Mouse (Mus musculus) intestine, postnatal 0 days (tissue): ENCODE measurements around the gene Zfp639. TPM values are rescaled to one million over a fixed set of nuclear protein-coding genes. Genes with fewer than 3 reads are reported as not detected.
A peak's percentile ranks its signal among the peaks of the same experiment; 100 is the strongest.

ENCODE experiments used
- ATAC-seq: fragments of 200-750 bp; cut with Nextera tagmentation; 2 replicates; pipeline ENCODE4 v1.8.0; 2017; ENCODE audit warnings: mild to moderate bottlenecking, moderate TSS enrichment, moderate library complexity
- H3K27ac ChIP-seq: fragments of 300-500 bp; sonication (generic); 2 replicates; pipeline ENCODE4 v1.5.1; 2014; ENCODE audit warnings: mild to moderate bottlenecking, low read depth, low read length, moderate library complexity
- H3K27me3 ChIP-seq: fragments of 300-500 bp; sonication (generic); replicated peaks from 2 replicates; pipeline ENCODE4 v1.6.1; 2014; ENCODE audit warnings: low read length, mixed read lengths; ENCODE audit not compliant: control insufficient read depth, insufficient read depth
- H3K36me3 ChIP-seq: fragments of 300-500 bp; sonication (generic); 2 replicates; pipeline ENCODE4 v1.6.1; 2014; ENCODE audit warnings: mild to moderate bottlenecking, moderate library complexity; ENCODE audit not compliant: control insufficient read depth, insufficient read depth
- H3K4me1 ChIP-seq: fragments of 300-500 bp; sonication (generic); replicated peaks from 2 replicates; pipeline ENCODE4 v1.6.1; 2014; ENCODE audit warnings: antibody characterized with exemption, low read length, mixed read lengths; ENCODE audit not compliant: control insufficient read depth, insufficient read depth
- H3K4me2 ChIP-seq: fragments of 300-500 bp; sonication (generic); replicated peaks from 2 replicates; pipeline ENCODE4 v1.6.1; 2014; ENCODE audit warnings: low read depth, mild to moderate bottlenecking, moderate library complexity
- H3K4me3 ChIP-seq: fragments of 300-500 bp; sonication (generic); 2 replicates; pipeline ENCODE4 v1.5.1; 2014; ENCODE audit warnings: low read depth, low read length
- H3K9ac ChIP-seq: fragments of 300-500 bp; sonication (generic); 2 replicates; pipeline ENCODE4 v1.6.1; 2014; ENCODE audit warnings: mild to moderate bottlenecking, low read depth, low read length
- H3K9me3 ChIP-seq: fragments of 300-500 bp; sonication (generic); 2 replicates; pipeline ENCODE4 v1.6.1; 2016; ENCODE audit warnings: mixed run types; ENCODE audit not compliant: control insufficient read depth
- CTCF ChIP-seq: sonication (generic); IDR thresholded peaks from 2 replicates; pipeline ENCODE4 v1.5.1; 2016; ENCODE audit warnings: low read depth, mild to moderate bottlenecking, control low read depth, antibody characterized with exemption, moderate library complexity
- WGBS: fragments of 180-500 bp; shearing (Covaris S2); extraction: QIAGEN DNeasy Blood & Tissue Kit; methylation state at CpG from one replicate; pipeline ENCODE4 v1.1.7; 2014; 5-methylcytosine and 5-hydroxymethylcytosine counted together
- polyA plus RNA-seq: library from polyadenylated mRNA; unstranded; fragments of >200 nt; fragmentation: Nextera tagmentation; extraction: Ambion mirVana; gene quantifications from 2 replicates; pipeline ENCODE4 v1.2.1, GENCODE M21; 2015

Gene Zfp639
- polyA plus RNA-seq, 1 experiment from 2014 or later, result 19.1 TPM

- no peak overlapping the region for H3K4me2 ChIP-seq
- 34% methylated on average over 1 of the region's 1 CpGs for WGBS
- H3K9ac ChIP-seq, result no peak overlapping the region
- H3K9me3 ChIP-seq, result no peaks in the 10 kb centered on the region
- H3K4me3 ChIP-seq, result no peak overlapping the region
- TF ChIP-seq CTCF, result no peak
- no peak for ATAC-seq
- H3K27ac ChIP-seq, result no peak overlapping the region
- no peaks in the 10 kb centered on the region for H3K27me3 ChIP-seq
- peaks cover 40% of the 10 kb centered on the region for H3K36me3 ChIP-seq
- H3K4me1 ChIP-seq, result no peaks in the 10 kb centered on the region
These were observed 25.6 kb downstream of the Zfp639 start for GRCm38 (mm10) chr3:32535692-32536091.

DNA sequence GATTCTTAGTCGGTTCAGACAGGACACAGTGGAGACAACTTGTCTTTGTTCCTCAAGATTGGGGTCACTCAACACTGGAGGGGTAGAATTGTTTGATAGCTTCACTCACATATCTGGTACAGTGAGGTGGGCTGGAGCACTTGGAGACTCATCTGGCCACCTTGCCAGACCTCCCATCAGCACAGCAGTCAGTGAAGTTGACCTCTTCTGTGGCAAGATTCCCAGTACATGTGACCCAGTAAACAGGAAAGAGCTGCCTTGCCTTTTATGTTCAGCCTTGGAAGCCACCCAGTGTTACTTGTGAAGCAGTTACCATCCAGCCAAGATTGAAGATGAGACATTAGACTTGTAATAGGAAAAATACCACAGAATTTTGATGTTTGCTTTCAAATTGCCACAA is 27.5 kb downstream of the Zfp639 start:
- H3K4me3 ChIP-seq, result no peak overlapping the region
- WGBS, result 76% methylated on average over 1 of the region's 1 CpGs
- TF ChIP-seq CTCF, result no peak
- no peaks in the 10 kb centered on the region for H3K4me1 ChIP-seq
- no peaks in the 10 kb centered on the region for H3K9me3 ChIP-seq
- no peak overlapping the region for H3K4me2 ChIP-seq
- no peak overlapping the region for H3K9ac ChIP-seq
- ATAC-seq, result no peak
- no peaks in the 10 kb centered on the region for H3K27me3 ChIP-seq
- H3K27ac ChIP-seq, result no peak overlapping the region
- peaks cover 41% of the 10 kb centered on the region for H3K36me3 ChIP-seq

DNA sequence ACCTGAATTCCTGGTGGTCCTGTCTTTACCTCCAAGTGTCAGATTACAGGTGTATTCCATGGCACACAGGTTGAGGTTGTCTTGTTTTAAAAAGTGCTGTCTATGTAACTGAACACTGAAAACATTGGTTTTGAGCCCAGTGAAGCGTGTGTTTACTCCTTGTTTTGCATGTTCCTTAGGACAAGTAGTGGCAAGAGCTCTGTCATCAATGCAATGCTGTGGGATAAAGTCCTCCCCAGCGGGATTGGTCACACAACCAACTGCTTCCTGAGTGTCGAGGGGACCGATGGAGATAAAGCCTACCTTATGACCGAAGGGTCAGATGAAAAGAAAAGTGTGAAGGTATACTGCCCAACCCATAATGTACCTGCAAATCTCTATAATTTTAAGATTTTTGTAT is 28.0 kb downstream of the Zfp639 start:
- WGBS, result 92% methylated on average over 5 of the region's 5 CpGs
- no peak for ATAC-seq
- Histone ChIP-seq H3K4me1 (no peaks in the 10 kb centered on the region), H3K4me2 (no peak overlapping the region), H3K9ac (no peak overlapping the region), H3K4me3 (no peak overlapping the region), H3K9me3 (no peaks in the 10 kb centered on the region), H3K27ac (no peak overlapping the region), H3K36me3 (peaks cover 41% of the 10 kb centered on the region), H3K27me3 (no peaks in the 10 kb centered on the region)
- no peak for TF ChIP-seq CTCF

DNA sequence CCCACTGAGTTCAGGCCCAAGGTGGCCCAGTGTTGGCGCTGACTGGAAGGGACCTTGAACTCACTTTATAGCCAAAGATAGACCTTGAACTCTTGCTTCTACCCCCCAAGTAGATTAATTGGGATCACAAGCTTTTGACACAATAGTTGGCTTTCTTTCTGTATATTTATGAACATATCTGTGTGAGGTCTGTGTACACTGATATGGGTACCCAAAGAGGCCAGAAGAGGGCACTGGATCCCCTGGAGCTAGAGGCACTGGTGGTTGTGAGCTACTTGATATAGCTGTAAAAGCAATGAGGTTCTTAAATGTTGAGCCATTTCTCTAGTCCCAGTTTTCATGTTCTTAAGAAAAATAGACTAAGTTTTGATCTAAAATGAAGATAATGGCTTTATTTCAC is 43.0 kb downstream of the Zfp639 start:
- TF ChIP-seq CTCF, result peak; percentile 61
- Histone ChIP-seq H3K4me2 (no peak overlapping the region), H3K27me3 (no peaks in the 10 kb centered on the region), H3K4me1 (no peaks in the 10 kb centered on the region), H3K4me3 (no peak overlapping the region), H3K9me3 (no peaks in the 10 kb centered on the region), H3K36me3 (peaks cover 30% of the 10 kb centered on the region), H3K27ac (no peak overlapping the region), H3K9ac (no peak overlapping the region)
- WGBS, result 66% methylated on average over 1 of the region's 1 CpGs
- peak; percentile 31; the same call in 1 of the 2 replicates for ATAC-seq

DNA sequence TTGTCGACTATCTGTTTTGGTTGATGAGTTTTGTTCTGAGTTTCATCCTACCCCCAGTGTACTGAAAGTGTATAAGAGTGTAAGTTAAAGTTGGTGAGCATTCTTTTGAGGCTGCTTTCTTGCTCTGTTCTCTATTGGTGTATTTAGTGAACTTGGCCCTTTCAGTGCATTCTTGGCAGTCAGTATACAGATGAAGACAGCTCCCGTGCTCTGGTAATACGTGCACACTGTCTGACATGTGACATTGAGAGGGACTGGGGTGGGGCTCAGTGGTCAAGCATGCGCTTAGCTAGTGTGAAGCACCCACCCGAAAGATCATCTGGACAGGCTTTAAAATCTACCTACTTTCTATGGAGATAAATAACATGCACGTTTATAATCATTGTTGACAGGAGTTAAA is 53.3 kb downstream of the Zfp639 start:
- Histone ChIP-seq H3K4me3 (no peak overlapping the region), H3K4me1 (no peaks in the 10 kb centered on the region), H3K36me3 (peaks cover 47% of the 10 kb centered on the region), H3K9me3 (no peaks in the 10 kb centered on the region), H3K4me2 (no peak overlapping the region), H3K27me3 (no peaks in the 10 kb centered on the region), H3K9ac (no peak overlapping the region), H3K27ac (no peak overlapping the region)
- WGBS, result 91% methylated on average over 6 of the region's 6 CpGs
- TF ChIP-seq CTCF, result no peak
- no peak for ATAC-seq

Other genes starting within 250 kb of the Zfp639 start
- gene Zmat3, start 144.2 kb upstream of the Zfp639 start, polyA plus RNA-seq, result 2.8 and 3.1 TPM in 2 replicates
- 5.9 and 7.0 TPM in 2 replicates for gene Pik3ca, start 112.6 kb upstream of the Zfp639 start, polyA plus RNA-seq
- gene Kcnmb3, start 18.0 kb upstream of the Zfp639 start, polyA plus RNA-seq, result 0.07 TPM in 1 of 2 replicates, not detected in the other
- 20.1 and 20.2 TPM in 2 replicates for gene Mfn1, start 19.2 kb downstream of the Zfp639 start, polyA plus RNA-seq
- gene Gnb4, start 106.3 kb downstream of the Zfp639 start, polyA plus RNA-seq, result 31.5 and 31.8 TPM in 2 replicates
- gene Actl6a, start 196.0 kb downstream of the Zfp639 start, polyA plus RNA-seq, result 47.9 and 49.2 TPM in 2 replicates
- gene Ndufb5, start 226.7 kb downstream of the Zfp639 start, polyA plus RNA-seq, result 388 and 406 TPM in 2 replicates
- 27.4 and 31.0 TPM in 2 replicates for gene Mrpl47, start 227.3 kb downstream of the Zfp639 start, polyA plus RNA-seq